Mouse (Mus musculus): ENCODE results near the gene H2afy. TPM values are rescaled to one million over a fixed set of nuclear protein-coding genes. Genes with fewer than 3 reads are reported as not detected.

H2afy gene
- polyA plus RNA-seq, 1 experiment from 2014 or later: 584 TPM

GRCm38 (mm10) chr13:56084146-56084905 lies 51.8 kb downstream of the H2afy start:
- WGBS: 90% methylated on average over 20 of the region's 20 CpGs
- H3K9ac ChIP-seq (replicated peaks): no peak overlapping the region
- ATAC-seq (ENCODE audit: low FRiP score, low read depth): no peak
- no peaks in the 10 kb centered on the region for H3K27me3 ChIP-seq
- H3K4me2 ChIP-seq (replicated peaks): no peak overlapping the region
- no peak overlapping the region for H3K4me3 ChIP-seq
- no peaks in the 10 kb centered on the region for H3K4me1 ChIP-seq
- H3K36me3 ChIP-seq: peaks cover 95% of the 10 kb centered on the region
- no peaks in the 10 kb centered on the region for H3K9me3 ChIP-seq
- H3K27ac ChIP-seq (replicated peaks): no peak overlapping the region

GRCm38 (mm10) chr13:56081656-56082055 lies 54.5 kb downstream of the H2afy start:
- Histone ChIP-seq H3K9ac (replicated peaks) (no peak overlapping the region), H3K27me3 (no peaks in the 10 kb centered on the region), H3K36me3 (peaks cover 94% of the 10 kb centered on the region), H3K9me3 (no peaks in the 10 kb centered on the region), H3K4me3 (no peak overlapping the region), H3K27ac (replicated peaks) (no peak overlapping the region), H3K4me1 (no peaks in the 10 kb centered on the region), H3K4me2 (replicated peaks) (no peak overlapping the region)
- WGBS: 87% methylated on average over 5 of the region's 5 CpGs
- no peak for ATAC-seq (ENCODE audit: low FRiP score, low read depth)

GRCm38 (mm10) chr13:56079616-56080015 lies 56.5 kb downstream of the H2afy start:
- WGBS: 90% methylated on average over 2 of the region's 2 CpGs
- no peak overlapping the region for H3K4me2 ChIP-seq (replicated peaks)
- ATAC-seq (ENCODE audit: low FRiP score, low read depth): no peak
- no peak overlapping the region for H3K27ac ChIP-seq (replicated peaks)
- H3K9me3 ChIP-seq: no peaks in the 10 kb centered on the region
- H3K4me3 ChIP-seq: no peak overlapping the region
- no peaks in the 10 kb centered on the region for H3K4me1 ChIP-seq
- peaks cover 97% of the 10 kb centered on the region for H3K36me3 ChIP-seq
- no peak overlapping the region for H3K9ac ChIP-seq (replicated peaks)
- no peaks in the 10 kb centered on the region for H3K27me3 ChIP-seq

- Histone ChIP-seq H3K9me3 (no peaks in the 10 kb centered on the region), H3K4me3 (no peak overlapping the region), H3K4me1 (no peaks in the 10 kb centered on the region), H3K9ac (replicated peaks) (no peak overlapping the region), H3K27ac (replicated peaks) (no peak overlapping the region), H3K27me3 (no peaks in the 10 kb centered on the region), H3K4me2 (replicated peaks) (no peak overlapping the region), H3K36me3 (peaks cover 97% of the 10 kb centered on the region)
- 73% methylated on average over 17 of the region's 17 CpGs for WGBS
- no peak for ATAC-seq (ENCODE audit: low FRiP score, low read depth)
Measured at GRCm38 (mm10) chr13:56078724-56079262, 57.4 kb downstream of the H2afy start.

- WGBS: 94% methylated on average over 8 of the region's 8 CpGs
- Histone ChIP-seq H3K36me3 (peaks cover 90% of the 10 kb centered on the region), H3K27ac (replicated peaks) (no peak overlapping the region), H3K4me3 (no peak overlapping the region), H3K4me2 (replicated peaks) (no peak overlapping the region), H3K9ac (replicated peaks) (no peak overlapping the region), H3K27me3 (no peaks in the 10 kb centered on the region), H3K4me1 (no peaks in the 10 kb centered on the region), H3K9me3 (no peaks in the 10 kb centered on the region)
- no peak for ATAC-seq (ENCODE audit: low FRiP score, low read depth)
Measured at GRCm38 (mm10) chr13:56075930-56076329, 60.2 kb downstream of the H2afy start.

- WGBS: 89% methylated on average over 5 of the region's 5 CpGs
- Histone ChIP-seq H3K36me3 (peaks cover 66% of the 10 kb centered on the region), H3K9me3 (no peaks in the 10 kb centered on the region), H3K27me3 (no peaks in the 10 kb centered on the region), H3K27ac (replicated peaks) (no peak overlapping the region), H3K9ac (replicated peaks) (no peak overlapping the region), H3K4me2 (replicated peaks) (no peak overlapping the region), H3K4me1 (0 out of 2 replicates have a peak, but pooled peaks cover 10% of the 10 kb centered on the region), H3K4me3 (no peak overlapping the region)
- no peak for ATAC-seq (ENCODE audit: low FRiP score, low read depth)
Measured at GRCm38 (mm10) chr13:56073186-56073585, 63.0 kb downstream of the H2afy start.

GRCm38 (mm10) chr13:56072268-56072607 lies 63.9 kb downstream of the H2afy start:
- Histone ChIP-seq H3K4me1 (peaks cover 13% of the 10 kb centered on the region; the same call in 1 of the 2 replicates), H3K27me3 (no peaks in the 10 kb centered on the region), H3K27ac (replicated peaks) (no peak overlapping the region), H3K36me3 (peaks cover 57% of the 10 kb centered on the region), H3K4me3 (no peak overlapping the region), H3K4me2 (replicated peaks) (no peak overlapping the region), H3K9me3 (no peaks in the 10 kb centered on the region), H3K9ac (replicated peaks) (no peak overlapping the region)
- 0 out of 2 replicates have a peak, but pooled peaks have one; percentile 7 for ATAC-seq (ENCODE audit: low FRiP score, low read depth)
- 60% methylated on average over 4 of the region's 4 CpGs for WGBS

GRCm38 (mm10) chr13:56071586-56072267 lies 64.4 kb downstream of the H2afy start:
- H3K4me1 ChIP-seq: peaks cover 13% of the 10 kb centered on the region; the same call in 1 of the 2 replicates
- peaks cover 51% of the 10 kb centered on the region for H3K36me3 ChIP-seq

GRCm38 (mm10) chr13:56069643-56070042 lies 66.5 kb downstream of the H2afy start:
- Histone ChIP-seq H3K4me3 (no peak overlapping the region), H3K9me3 (no peaks in the 10 kb centered on the region), H3K36me3 (peaks cover 31% of the 10 kb centered on the region), H3K9ac (replicated peaks) (no peak overlapping the region), H3K4me2 (replicated peaks) (no peak overlapping the region), H3K4me1 (peaks cover 13% of the 10 kb centered on the region; the same call in 1 of the 2 replicates), H3K27me3 (no peaks in the 10 kb centered on the region), H3K27ac (replicated peaks) (no peak overlapping the region)
- no peak for ATAC-seq (ENCODE audit: low FRiP score, low read depth)
- 83% methylated on average over 6 of the region's 6 CpGs for WGBS

More at GRCm38 (mm10) chr13:56071586-56072267, 64.4 kb downstream of the H2afy start:
- H3K9ac ChIP-seq (replicated peaks): no peak overlapping the region
- no peaks in the 10 kb centered on the region for H3K9me3 ChIP-seq
- H3K4me2 ChIP-seq (replicated peaks): no peak overlapping the region
- no peak overlapping the region for H3K27ac ChIP-seq (replicated peaks)
- no peak overlapping the region for H3K4me3 ChIP-seq
- ATAC-seq (ENCODE audit: low FRiP score, low read depth): no peak
- WGBS: 87% methylated on average over 16 of the region's 16 CpGs
- no peaks in the 10 kb centered on the region for H3K27me3 ChIP-seq

- 38% methylated on average over 4 of the region's 4 CpGs for WGBS
- ATAC-seq (ENCODE audit: low FRiP score, low read depth): peak; percentile 50; the same call in 1 of the 2 replicates
- peaks cover 13% of the 10 kb centered on the region; the same call in 1 of the 2 replicates for H3K4me1 ChIP-seq
Measured at GRCm38 (mm10) chr13:56068517-56068916, 67.6 kb downstream of the H2afy start.

GRCm38 (mm10) chr13:56066904-56067303 lies 69.3 kb downstream of the H2afy start:
- H3K9ac ChIP-seq (replicated peaks): no peak overlapping the region
- peaks cover 5% of the 10 kb centered on the region for H3K27me3 ChIP-seq
- no peak overlapping the region for H3K27ac ChIP-seq (replicated peaks)
- H3K9me3 ChIP-seq: no peaks in the 10 kb centered on the region
- WGBS: 93% methylated on average over 2 of the region's 2 CpGs
- no peak overlapping the region for H3K4me3 ChIP-seq
- no peak overlapping the region for H3K4me2 ChIP-seq (replicated peaks)
- peaks cover 10% of the 10 kb centered on the region for H3K36me3 ChIP-seq
- H3K4me1 ChIP-seq: peaks cover 13% of the 10 kb centered on the region; the same call in 1 of the 2 replicates
- no peak for ATAC-seq (ENCODE audit: low FRiP score, low read depth)

More at GRCm38 (mm10) chr13:56068517-56068916, 67.6 kb downstream of the H2afy start:
- no peak overlapping the region for H3K9ac ChIP-seq (replicated peaks)
- no peak overlapping the region for H3K4me2 ChIP-seq (replicated peaks)
- H3K4me3 ChIP-seq: no peak overlapping the region
- H3K9me3 ChIP-seq: no peaks in the 10 kb centered on the region
- peak overlapping the region; percentile 47 for H3K27ac ChIP-seq (replicated peaks)
- H3K27me3 ChIP-seq: peaks cover 5% of the 10 kb centered on the region
- peaks cover 20% of the 10 kb centered on the region for H3K36me3 ChIP-seq

- peaks cover 3% of the 10 kb centered on the region for H3K36me3 ChIP-seq
- H3K27me3 ChIP-seq: peaks cover 5% of the 10 kb centered on the region
- 83% methylated on average over 21 of the region's 21 CpGs for WGBS
- H3K9me3 ChIP-seq: no peaks in the 10 kb centered on the region
- H3K4me2 ChIP-seq (replicated peaks): no peak overlapping the region
- H3K4me3 ChIP-seq: no peak overlapping the region
- no peak for ATAC-seq (ENCODE audit: low FRiP score, low read depth)
- H3K4me1 ChIP-seq: peaks cover 13% of the 10 kb centered on the region; the same call in 1 of the 2 replicates
- H3K9ac ChIP-seq (replicated peaks): no peak overlapping the region
- no peak overlapping the region for H3K27ac ChIP-seq (replicated peaks)
Measured at GRCm38 (mm10) chr13:56066152-56066551, 70.0 kb downstream of the H2afy start.
